Mouse (Mus musculus) MEL (cell line): Measurements from ENCODE around the gene Ccr4. TPM values are rescaled to one million over a fixed set of nuclear protein-coding genes. Genes with fewer than 3 reads are reported as not detected.

Source experiments
- DNase-seq: peaks from one replicate; pipeline ENCODE4 v3.0.0; 2011; ENCODE audit warnings: low read depth, low spot score
- H3K27ac ChIP-seq: 2 replicates; pipeline ENCODE4 v1.5.1; 2012; ENCODE audit warnings: low read depth, mild to moderate bottlenecking, control low read depth, low read length, moderate library complexity; ENCODE audit not compliant: control insufficient read depth
- H3K27me3 ChIP-seq, 2 experiments: fragments of 150-350 bp in 1 of 2; sonication (generic) in 1 of 2; 2 replicates each; pipeline ENCODE4 v1.6.1; 2012; ENCODE audit warnings: low read length in 2 of 2, mild to moderate bottlenecking in 2 of 2, improper control_type of control experiment in 1 of 2, moderate library complexity in 1 of 2; ENCODE audit not compliant: insufficient read depth in 2 of 2, control insufficient read depth in 1 of 2
- H3K36me3 ChIP-seq, 2 experiments: 2 replicates each; pipeline ENCODE4 v1.6.1; 2012 to 2014; ENCODE audit warnings: low read length in 2 of 2, improper control_type of control experiment in 1 of 2, inconsistent platforms in 1 of 2, mild to moderate bottlenecking in 1 of 2; ENCODE audit not compliant: insufficient read depth in 2 of 2, control insufficient read depth in 1 of 2
- H3K4me1 ChIP-seq, 2 experiments: fragments of 150-350 bp in 1 of 2; sonication (generic) in 1 of 2; 2 replicates each; pipeline ENCODE4 v1.6.1; 2012; ENCODE audit warnings: low read length in 2 of 2, improper control_type of control experiment in 1 of 2, mild to moderate bottlenecking in 1 of 2; ENCODE audit not compliant: insufficient read depth in 2 of 2, control insufficient read depth in 1 of 2
- H3K4me3 ChIP-seq, 2 experiments: fragments of 150-350 bp in 1 of 2; sonication (generic) in 1 of 2; 2 replicates each; pipeline ENCODE4 v1.5.1; 2012; ENCODE audit warnings: low read depth in 2 of 2, low read length in 2 of 2, mild to moderate bottlenecking in 2 of 2, moderate library complexity in 2 of 2, control low read depth in 1 of 2, improper control_type of control experiment in 1 of 2; ENCODE audit not compliant: control insufficient read depth in 1 of 2, insufficient read depth in 1 of 2
- H3K79me2 ChIP-seq: 2 replicates; pipeline ENCODE4 v1.6.1; 2012; ENCODE audit warnings: mild to moderate bottlenecking, low read length, moderate library complexity; ENCODE audit not compliant: control insufficient read depth, poor library complexity, insufficient read depth
- H3K9ac ChIP-seq: 2 replicates; pipeline ENCODE4 v1.6.1; 2012; ENCODE audit warnings: low read depth, mild to moderate bottlenecking, control low read depth, low read length, moderate library complexity; ENCODE audit not compliant: control insufficient read depth, poor library complexity, severe bottlenecking
- H3K9me3 ChIP-seq: fragments of 150-350 bp; sonication (generic); replicated peaks from 2 replicates; pipeline ENCODE4 v1.6.1; 2012; ENCODE audit warnings: mild to moderate bottlenecking, low read length, improper control_type of control experiment, moderate library complexity; ENCODE audit not compliant: insufficient read depth
- BHLHE40 ChIP-seq: IDR thresholded peaks from 2 replicates; pipeline ENCODE4 v1.6.1; 2012; ENCODE audit warnings: low read depth, mild to moderate bottlenecking, inconsistent platforms, low read length, improper control_type of control experiment, borderline replicate concordance
- CHD1 ChIP-seq: IDR thresholded peaks from 2 replicates; pipeline ENCODE4 v1.6.1; 2012; ENCODE audit warnings: low read depth, mild to moderate bottlenecking, inconsistent platforms, low read length, improper control_type of control experiment
- CHD2 ChIP-seq: IDR thresholded peaks from 2 replicates; pipeline ENCODE4 v1.6.1; 2011; ENCODE audit warnings: low read length, improper control_type of control experiment
- CTCF ChIP-seq, 3 experiments: IDR thresholded peaks in 2 of 3; conservative IDR thresholded peaks in 1 of 3; 2 replicates each; pipeline ENCODE4 v1.5.1; 2011 to 2012; ENCODE audit warnings: low read length in 3 of 3, low read depth in 2 of 3, mild to moderate bottlenecking in 2 of 3, improper control_type of control experiment in 1 of 3, inconsistent platforms in 1 of 3, mixed read lengths in 1 of 3, moderate library complexity in 1 of 3; ENCODE audit not compliant: control insufficient read depth in 1 of 3, insufficient read depth in 1 of 3, poor library complexity in 1 of 3, severe bottlenecking in 1 of 3
- ELF1 ChIP-seq: IDR thresholded peaks from 2 replicates; pipeline ENCODE4 v1.6.1; 2014; ENCODE audit warnings: low read depth, mild to moderate bottlenecking, inconsistent platforms, low read length, improper control_type of control experiment, moderate library complexity
- GABPA ChIP-seq: IDR thresholded peaks from 2 replicates; pipeline ENCODE4 v1.6.1; 2012; ENCODE audit warnings: low read depth, mild to moderate bottlenecking, inconsistent platforms, low read length, improper control_type of control experiment, moderate library complexity
- HCFC1 ChIP-seq: IDR thresholded peaks from 2 replicates; pipeline ENCODE4 v1.6.1; 2012; ENCODE audit warnings: low read depth, mild to moderate bottlenecking, inconsistent platforms, low read length, improper control_type of control experiment, moderate library complexity
- KAT2A ChIP-seq: conservative IDR thresholded peaks from 2 replicates; pipeline ENCODE4 v1.6.1; 2012; ENCODE audit warnings: low read depth, low read length, improper control_type of control experiment, inconsistent platforms
- MAZ ChIP-seq: IDR thresholded peaks from 2 replicates; pipeline ENCODE4 v1.6.1; 2012; ENCODE audit warnings: low read depth, mild to moderate bottlenecking, inconsistent platforms, low read length, improper control_type of control experiment
- MEF2A ChIP-seq: IDR thresholded peaks from 2 replicates; pipeline ENCODE4 v1.6.1; 2014; ENCODE audit warnings: low read depth, mild to moderate bottlenecking, inconsistent platforms, low read length, improper control_type of control experiment; ENCODE audit not compliant: poor library complexity, insufficient replicate concordance, severe bottlenecking; ENCODE audit errors: extremely low read depth
- MYB ChIP-seq: IDR thresholded peaks from 2 replicates; pipeline ENCODE4 v1.6.1; 2011; ENCODE audit warnings: mild to moderate bottlenecking, low read depth, low read length, improper control_type of control experiment
- MYC ChIP-seq: IDR thresholded peaks from 2 replicates; pipeline ENCODE4 v1.6.1; 2011; ENCODE audit warnings: low read depth, mild to moderate bottlenecking, low read length, improper control_type of control experiment, moderate library complexity
- NELFE ChIP-seq: IDR thresholded peaks from 2 replicates; pipeline ENCODE4 v1.6.1; 2011; ENCODE audit warnings: low read depth, low read length, improper control_type of control experiment
- POLR2A ChIP-seq, 2 experiments: IDR thresholded peaks; 2 replicates each; pipeline ENCODE4 v1.6.1; 2011 to 2012; ENCODE audit warnings: low read length in 2 of 2, mild to moderate bottlenecking in 2 of 2, control low read depth in 1 of 2, improper control_type of control experiment in 1 of 2, low read depth in 1 of 2, moderate library complexity in 1 of 2; ENCODE audit not compliant: control insufficient read depth in 1 of 2, insufficient read depth in 1 of 2, poor library complexity in 1 of 2
- POLR2AphosphoS2 ChIP-seq: IDR thresholded peaks from 2 replicates; pipeline ENCODE4 v1.6.1; 2011; ENCODE audit warnings: low read length, improper control_type of control experiment
- POLR2AphosphoS5 ChIP-seq: IDR thresholded peaks from 2 replicates; pipeline ENCODE4 v1.6.1; 2012; ENCODE audit warnings: low read depth, borderline replicate concordance, mild to moderate bottlenecking, inconsistent platforms, low read length, moderate library complexity, mixed read lengths
- RAD21 ChIP-seq: IDR thresholded peaks from 2 replicates; pipeline ENCODE4 v1.6.1; 2011; ENCODE audit warnings: mild to moderate bottlenecking, low read depth, low read length, improper control_type of control experiment
- RCOR1 ChIP-seq: IDR thresholded peaks from 2 replicates; pipeline ENCODE4 v1.6.1; 2012; ENCODE audit warnings: low read depth, mild to moderate bottlenecking, inconsistent platforms, low read length, improper control_type of control experiment
- SIN3A ChIP-seq: IDR thresholded peaks from 2 replicates; pipeline ENCODE4 v1.6.1; 2012; ENCODE audit warnings: low read length, improper control_type of control experiment, inconsistent platforms
- SMC3 ChIP-seq: IDR thresholded peaks from 2 replicates; pipeline ENCODE4 v1.6.1; 2011; ENCODE audit warnings: low read depth, low read length, improper control_type of control experiment
- TAL1 ChIP-seq: IDR thresholded peaks from 2 replicates; pipeline ENCODE4 v1.6.1; 2012; ENCODE audit warnings: mild to moderate bottlenecking, inconsistent platforms, low read length, moderate library complexity, mixed read lengths
- TBP ChIP-seq: IDR thresholded peaks from 2 replicates; pipeline ENCODE4 v1.8.0; 2011; ENCODE audit warnings: low read depth, low read length, improper control_type of control experiment
- TCF12 ChIP-seq: IDR thresholded peaks from 2 replicates; pipeline ENCODE4 v1.6.1; 2014; ENCODE audit warnings: low read depth, mild to moderate bottlenecking, inconsistent platforms, low read length, improper control_type of control experiment, moderate library complexity
- UBTF ChIP-seq: IDR thresholded peaks from 2 replicates; pipeline ENCODE4 v1.6.1; 2012; ENCODE audit warnings: low read depth, mild to moderate bottlenecking, inconsistent platforms, low read length, improper control_type of control experiment, moderate library complexity, borderline replicate concordance; ENCODE audit not compliant: insufficient read depth
- ZC3H11A ChIP-seq: IDR thresholded peaks from 2 replicates; pipeline ENCODE4 v1.6.1; 2012; ENCODE audit warnings: low read depth, mild to moderate bottlenecking, inconsistent platforms, low read length, improper control_type of control experiment
- ZKSCAN1 ChIP-seq: IDR thresholded peaks from 2 replicates; pipeline ENCODE4 v1.6.1; 2012; ENCODE audit warnings: low read depth, mild to moderate bottlenecking, inconsistent platforms, low read length, improper control_type of control experiment, moderate library complexity
- ZMIZ1 ChIP-seq: IDR thresholded peaks from 2 replicates; pipeline ENCODE4 v1.6.1; 2012; ENCODE audit warnings: low read depth, mild to moderate bottlenecking, inconsistent platforms, low read length, improper control_type of control experiment, moderate library complexity
- ZNF384 ChIP-seq: IDR thresholded peaks from 2 replicates; pipeline ENCODE4 v1.6.1; 2012; ENCODE audit warnings: low read depth, mild to moderate bottlenecking, inconsistent platforms, low read length, improper control_type of control experiment
- polyA plus RNA-seq, 2 experiments: library from polyadenylated mRNA; stranded (reverse) in 1 of 2; unstranded in 1 of 2; fragments of >175 nt in 1 of 2; fragments of >200 nt in 1 of 2; gene quantifications; 2 replicates each; pipeline versions ENCODE4 v1.2.1 to v1.2.4; 2012; ENCODE audit warnings: low replicate concordance in 2 of 2, low read depth in 1 of 2; ENCODE audit not compliant: insufficient read length in 2 of 2, insufficient read depth in 1 of 2, missing spikeins in 1 of 2
- total RNA-seq: library from RNA; depleted of rRNA; stranded (reverse); fragments of 300-350 nt; gene quantifications from 2 replicates; pipeline ENCODE4 v1.2.3, GENCODE M21; 2012

The Ccr4 gene
- total and polyA plus RNA-seq, 3 experiments, result 0.15 TPM; not detected in 2

GRCm38 (mm10) chr9:114527085-114527484 lies 22.4 kb upstream of the Ccr4 start:
- Histone ChIP-seq H3K27me3 (no peaks in the 10 kb centered on the region), H3K79me2 (no peaks in the 10 kb centered on the region), H3K9me3 (no peaks in the 10 kb centered on the region), H3K4me1 (no peaks in the 10 kb centered on the region), H3K36me3 (no peaks in the 10 kb centered on the region), H3K9ac (no peak overlapping the region), H3K27ac (no peak overlapping the region), H3K4me3 (no peak overlapping the region)
- TF ChIP-seq ZMIZ1 (no peak), MEF2A (no peak), MAZ (no peak), HCFC1 (no peak), GABPA (no peak), KAT2A (no peak), ELF1 (no peak), POLR2AphosphoS2 (no peak), CHD2 (no peak), POLR2A (IDR thresholded peaks at IDR 0.05; ENCODE audit: control insufficient read depth in 1 of 2, insufficient read depth in 1 of 2, low read depth in 1 of 2, low read length in 2 of 2, poor library complexity in 1 of 2) (no peak), ZC3H11A (no peak), RAD21 (no peak), TBP (no peak), TAL1 (no peak), CTCF (IDR thresholded peaks at IDR 0.05 in 2 of 3, conservative IDR thresholded peaks at IDR 0.05 in 1 of 3; ENCODE audit: control insufficient read depth in 1 of 3, insufficient read depth in 1 of 3, low read depth in 2 of 3, low read length in 3 of 3, poor library complexity in 1 of 3, severe bottlenecking in 1 of 3) (no peak), NELFE (no peak), UBTF (no peak), SMC3 (no peak), TCF12 (no peak), ZNF384 (no peak)
- no peak for DNase-seq

GRCm38 (mm10) chr9:114526581-114526980 lies 21.9 kb upstream of the Ccr4 start:
- Histone ChIP-seq H3K9ac (no peak overlapping the region), H3K79me2 (no peaks in the 10 kb centered on the region), H3K27ac (no peak overlapping the region), H3K4me3 (no peak overlapping the region), H3K27me3 (no peaks in the 10 kb centered on the region), H3K36me3 (no peaks in the 10 kb centered on the region), H3K9me3 (no peaks in the 10 kb centered on the region), H3K4me1 (no peaks in the 10 kb centered on the region)
- TF ChIP-seq POLR2AphosphoS5 (no peak), CHD1 (no peak), ZNF384 (no peak), UBTF (no peak), NELFE (no peak), ZC3H11A (no peak), MAZ (no peak), ELF1 (no peak), BHLHE40 (no peak), ZKSCAN1 (no peak), MYB (no peak), MYC (no peak), ZMIZ1 (no peak), CTCF (IDR thresholded peaks at IDR 0.05 in 2 of 3, conservative IDR thresholded peaks at IDR 0.05 in 1 of 3; ENCODE audit: control insufficient read depth in 1 of 3, insufficient read depth in 1 of 3, low read depth in 2 of 3, low read length in 3 of 3, poor library complexity in 1 of 3, severe bottlenecking in 1 of 3) (no peak), POLR2AphosphoS2 (no peak), POLR2A (IDR thresholded peaks at IDR 0.05; ENCODE audit: control insufficient read depth in 1 of 2, insufficient read depth in 1 of 2, low read depth in 1 of 2, low read length in 2 of 2, poor library complexity in 1 of 2) (no peak), RAD21 (no peak), RCOR1 (no peak), SIN3A (no peak)
- no peak for DNase-seq
